Mouse (Mus musculus) neural tube, embryonic 11.5 days (tissue): ENCODE data around the gene Sh3d19. TPM values are rescaled to one million over a fixed set of nuclear protein-coding genes. Genes with fewer than 3 reads are reported as not detected.

Experiments used
- ATAC-seq: fragments of 200-750 bp; cut with Nextera tagmentation; 2 replicates; pipeline ENCODE4 v1.8.0; 2017; ENCODE audit warnings: moderate number of reproducible peaks, mild to moderate bottlenecking, moderate TSS enrichment, moderate library complexity; ENCODE audit not compliant: insufficient read depth, low FRiP score, low TSS enrichment
- DNase-seq: peaks from one replicate; pipeline ENCODE4 v3.0.0-alpha.2; 2015; ENCODE audit warnings: low spot score
- H3K27ac ChIP-seq: fragments of 300-500 bp; sonication (generic); 2 replicates; pipeline ENCODE4 v1.5.1; 2014; ENCODE audit warnings: low read depth, mild to moderate bottlenecking, low read length
- H3K27me3 ChIP-seq: fragments of 300-500 bp; sonication (generic); 2 replicates; pipeline ENCODE4 v1.6.1; 2014; ENCODE audit warnings: mild to moderate bottlenecking, low read length, mixed read lengths; ENCODE audit not compliant: control insufficient read depth, insufficient read depth
- H3K36me3 ChIP-seq: fragments of 300-500 bp; sonication (generic); 2 replicates; pipeline ENCODE4 v1.6.1; 2014; ENCODE audit warnings: mild to moderate bottlenecking, low read length, moderate library complexity, mixed read lengths; ENCODE audit not compliant: control insufficient read depth, insufficient read depth
- H3K4me1 ChIP-seq: fragments of 300-500 bp; sonication (generic); 2 replicates; pipeline ENCODE4 v1.6.1; 2014; ENCODE audit warnings: low read length, mixed read lengths; ENCODE audit not compliant: control insufficient read depth, insufficient read depth
- H3K4me2 ChIP-seq: fragments of 300-500 bp; sonication (generic); 2 replicates; pipeline ENCODE4 v1.6.1; 2014; ENCODE audit warnings: low read depth, mild to moderate bottlenecking, moderate library complexity
- H3K4me3 ChIP-seq: fragments of 300-500 bp; sonication (generic); 2 replicates; pipeline ENCODE4 v1.5.1; 2014; ENCODE audit warnings: low read depth, low read length
- H3K9ac ChIP-seq: fragments of 300-500 bp; sonication (generic); 2 replicates; pipeline ENCODE4 v1.6.1; 2014; ENCODE audit warnings: mild to moderate bottlenecking, low read length
- H3K9me3 ChIP-seq: fragments of 300-500 bp; sonication (generic); 2 replicates; pipeline ENCODE4 v1.6.1; 2016; ENCODE audit warnings: low read length; ENCODE audit not compliant: control insufficient read depth
- WGBS: fragments of 180-500 bp; shearing (Covaris S2); extraction: QIAGEN DNeasy Blood & Tissue Kit; methylation state at CpG from one replicate; pipeline ENCODE4 v1.1.7; 2014; 5-methylcytosine and 5-hydroxymethylcytosine counted together
- polyA plus RNA-seq: library from polyadenylated mRNA; unstranded; fragments of >200 nt; fragmentation: Nextera tagmentation; extraction: Ambion mirVana; gene quantifications from 2 replicates; pipeline ENCODE4 v1.2.1, GENCODE M21; 2014

The Sh3d19 gene
- polyA plus RNA-seq, 1 experiment from 2014 or later: 11.8 TPM

DNA sequence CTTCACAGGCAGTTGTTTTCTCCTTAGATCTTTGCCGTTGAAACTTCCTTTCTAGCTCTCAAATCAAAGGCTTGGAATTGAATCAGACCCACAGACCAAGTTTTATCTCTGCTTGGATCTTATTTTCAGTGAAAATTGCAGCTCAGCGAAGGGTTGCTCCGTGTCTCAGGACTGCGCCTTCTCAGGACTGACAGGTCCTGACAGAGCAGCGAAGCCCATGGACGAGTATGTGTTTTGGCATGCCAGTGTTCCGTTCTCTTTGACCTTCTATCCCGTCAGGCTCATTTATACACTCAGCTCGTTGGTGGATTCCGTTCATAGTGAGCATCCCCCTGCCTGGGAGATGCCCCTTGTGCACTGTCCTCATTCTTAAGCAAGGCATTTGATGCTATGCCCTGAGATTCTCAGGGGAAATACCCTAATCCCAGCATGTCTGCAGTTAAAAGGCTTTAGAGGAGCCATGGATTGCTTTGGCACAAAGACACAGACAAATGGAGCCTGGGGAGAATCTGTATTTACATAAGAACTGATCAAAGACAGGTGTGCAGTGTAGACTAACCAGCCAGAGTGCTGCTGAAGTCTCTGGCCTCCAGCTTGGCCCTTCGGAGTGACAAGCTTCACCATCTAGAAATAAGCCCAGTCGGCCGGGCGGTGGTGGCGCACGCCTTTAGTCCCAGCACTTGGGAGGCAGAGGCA, 148.5 kb downstream of the Sh3d19 start:
- Histone ChIP-seq H3K4me2 (no peak overlapping the region), H3K4me3 (no peak overlapping the region), H3K4me1 (no peaks in the 10 kb centered on the region), H3K27ac (no peak overlapping the region), H3K27me3 (no peaks in the 10 kb centered on the region), H3K36me3 (no peaks in the 10 kb centered on the region), H3K9me3 (no peaks in the 10 kb centered on the region), H3K9ac (no peak overlapping the region)
- ATAC-seq (no peak), DNase-seq (no peak)
- WGBS: 61% methylated on average over 16 of the region's 16 CpGs

DNA sequence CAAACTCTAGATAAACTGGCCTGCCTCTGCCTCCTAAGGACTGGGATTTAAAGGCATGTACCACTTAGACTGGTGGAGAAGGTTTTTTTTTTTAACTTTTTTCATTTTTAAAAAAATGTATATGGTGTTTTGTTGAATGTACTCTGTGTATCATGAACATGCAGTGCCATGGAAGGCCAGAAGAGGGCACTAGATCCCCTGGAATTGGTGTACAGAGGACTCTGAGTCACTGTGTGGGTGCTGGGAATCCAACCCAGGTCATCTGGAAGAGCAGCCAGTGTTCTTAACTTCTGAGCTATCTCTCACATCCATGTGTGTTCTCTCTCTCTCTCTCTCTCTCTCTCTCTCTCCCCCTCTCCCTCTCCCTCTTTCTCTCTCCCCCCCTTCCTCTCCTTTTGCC, 151.2 kb downstream of the Sh3d19 start:
- Histone ChIP-seq H3K9me3 (no peaks in the 10 kb centered on the region), H3K4me1 (no peaks in the 10 kb centered on the region), H3K27me3 (no peaks in the 10 kb centered on the region), H3K36me3 (no peaks in the 10 kb centered on the region), H3K4me3 (no peak overlapping the region), H3K9ac (no peak overlapping the region), H3K27ac (no peak overlapping the region), H3K4me2 (no peak overlapping the region)
- ATAC-seq: no peak
- DNase-seq: no peak

DNA sequence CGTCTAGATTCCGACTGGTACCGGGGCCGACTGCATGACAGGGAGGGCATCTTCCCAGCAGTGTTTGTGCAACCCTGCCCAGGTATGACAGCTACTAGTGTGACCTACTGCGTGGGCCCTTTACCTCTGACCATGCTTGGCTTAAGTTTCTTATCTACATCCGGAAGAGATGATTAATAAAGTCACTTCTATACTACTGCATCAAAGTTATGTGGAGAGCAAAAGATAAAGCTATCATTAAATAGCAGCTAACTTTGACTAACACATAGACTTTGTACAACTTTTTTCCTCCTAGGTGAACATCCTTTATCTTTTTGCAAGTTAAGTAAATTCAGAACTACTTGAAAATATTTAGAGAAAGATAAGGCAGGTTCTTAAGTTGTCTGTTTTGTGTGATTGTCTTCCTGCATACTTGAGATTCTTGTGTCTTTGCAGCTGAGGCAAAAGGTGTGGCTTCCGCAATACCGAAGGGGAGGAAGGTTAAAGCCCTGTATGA, 152.4 kb downstream of the Sh3d19 start:
- 93% methylated on average over 8 of the region's 8 CpGs for whole genome bisulfite sequencing
- Histone ChIP-seq H3K27ac (no peak overlapping the region), H3K4me3 (no peak overlapping the region), H3K9me3 (no peaks in the 10 kb centered on the region), H3K9ac (no peak overlapping the region), H3K4me1 (no peaks in the 10 kb centered on the region), H3K27me3 (no peaks in the 10 kb centered on the region), H3K36me3 (no peaks in the 10 kb centered on the region), H3K4me2 (no peak overlapping the region)
- ATAC-seq (no peak), DNase-seq (no peak)

DNA sequence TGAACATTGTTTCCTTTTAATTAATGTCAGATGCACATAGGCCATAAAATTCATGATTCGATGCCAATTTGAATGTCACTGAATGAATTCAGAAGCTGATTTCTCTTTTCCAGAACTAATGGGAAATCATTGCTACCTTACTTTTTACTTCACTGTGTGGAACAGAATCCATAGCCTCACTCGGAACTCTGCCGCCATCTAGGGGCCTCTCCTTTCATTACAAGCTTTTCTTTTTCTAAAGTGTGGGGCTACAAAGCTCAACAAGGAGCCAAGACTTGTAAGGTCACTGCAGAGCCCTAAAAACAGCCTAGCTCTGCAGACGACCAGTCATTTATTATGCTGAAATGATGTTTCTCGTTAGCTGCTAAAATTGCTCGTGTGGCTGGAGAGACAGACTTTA, 158.8 kb downstream of the Sh3d19 start:
- ATAC-seq (no peak), DNase-seq (peak; percentile 60)
- no peaks in the 10 kb centered on the region for H3K9me3 ChIP-seq
- H3K27ac ChIP-seq: no peak overlapping the region
- no peak overlapping the region for H3K9ac ChIP-seq
- H3K4me1 ChIP-seq: no peaks in the 10 kb centered on the region
- H3K4me2 ChIP-seq: no peak overlapping the region
- H3K4me3 ChIP-seq: no peak overlapping the region
- no peaks in the 10 kb centered on the region for H3K36me3 ChIP-seq
- WGBS: 12% methylated on average over 6 of the region's 6 CpGs
- H3K27me3 ChIP-seq: no peaks in the 10 kb centered on the region

DNA sequence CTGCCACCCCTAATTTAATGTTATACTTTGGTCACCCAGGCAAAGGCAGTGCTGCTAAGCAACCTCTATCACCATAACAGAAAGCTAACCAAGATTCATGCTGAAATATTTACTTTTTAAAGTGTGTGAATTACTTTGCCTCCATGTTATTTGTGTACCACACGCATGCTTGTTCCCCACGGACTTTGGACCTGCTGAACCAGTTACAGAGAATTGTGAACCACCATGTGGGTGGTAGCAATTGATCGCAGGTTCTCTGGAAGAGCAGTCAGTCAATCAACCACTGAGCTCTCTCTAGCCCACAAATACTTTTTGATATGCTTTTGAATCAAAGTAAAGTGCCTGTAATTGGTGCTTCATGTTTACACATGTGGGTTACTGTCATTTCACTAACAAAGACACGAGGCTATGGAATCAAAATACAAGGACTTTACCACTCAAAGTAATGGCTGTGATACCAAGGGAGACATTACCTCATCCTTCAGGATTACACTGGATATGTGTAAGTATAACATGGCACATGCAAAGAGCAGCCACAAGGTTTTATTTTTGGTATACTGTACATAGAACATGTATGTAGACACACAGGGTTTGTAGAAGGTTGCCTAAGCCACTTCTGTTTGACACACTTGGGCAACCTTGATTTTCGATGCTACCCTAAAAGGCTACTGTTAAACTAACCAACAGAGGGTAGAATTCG, 164.2 kb downstream of the Sh3d19 start:
- Histone ChIP-seq H3K9ac (no peak overlapping the region), H3K4me3 (no peak overlapping the region), H3K4me2 (no peak overlapping the region), H3K4me1 (no peaks in the 10 kb centered on the region), H3K27me3 (no peaks in the 10 kb centered on the region), H3K36me3 (peaks cover 4% of the 10 kb centered on the region), H3K27ac (no peak overlapping the region), H3K9me3 (no peaks in the 10 kb centered on the region)
- no peak for DNase-seq
- WGBS: 95% methylated on average over 6 of the region's 6 CpGs
- ATAC-seq: no peak

DNA sequence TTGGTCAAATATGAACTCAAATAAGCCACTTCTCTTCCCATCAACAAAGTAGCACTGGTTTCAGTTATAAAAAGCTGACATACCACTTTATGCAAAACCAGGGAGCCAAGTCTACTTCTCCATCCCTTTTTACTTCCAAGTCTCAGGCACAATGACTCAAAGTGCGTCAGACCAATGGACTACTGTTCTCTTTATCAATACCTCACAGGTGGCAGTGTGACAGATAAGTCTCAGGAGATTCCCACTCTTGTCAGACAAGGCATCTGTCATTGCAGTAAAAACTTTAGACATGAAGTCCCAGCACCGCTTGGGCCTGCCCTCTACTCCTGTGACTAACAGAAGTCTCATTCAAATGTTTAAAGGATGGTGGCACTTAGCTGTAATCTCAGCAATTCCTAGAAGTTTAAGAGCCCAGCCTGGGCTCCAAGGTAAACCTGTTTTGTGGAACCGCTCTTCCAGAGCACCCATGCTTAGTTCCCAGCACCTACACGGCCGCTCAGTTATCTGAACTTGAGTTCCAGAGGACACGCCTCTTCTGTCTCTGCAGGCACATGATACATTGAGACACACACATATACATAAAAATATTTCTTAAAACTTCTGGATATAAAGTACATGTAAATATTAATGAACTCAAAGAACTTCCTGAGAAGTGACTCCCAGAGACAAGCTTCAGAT, 165.1 kb downstream of the Sh3d19 start:
- 88% methylated on average over 6 of the region's 6 CpGs for WGBS
- no peak overlapping the region for H3K4me2 ChIP-seq
- H3K9ac ChIP-seq: no peak overlapping the region
- no peak for ATAC-seq
- no peak overlapping the region for H3K4me3 ChIP-seq
- no peaks in the 10 kb centered on the region for H3K27me3 ChIP-seq
- peaks cover 4% of the 10 kb centered on the region for H3K36me3 ChIP-seq
- no peaks in the 10 kb centered on the region; the same call in 1 of the 2 replicates for H3K4me1 ChIP-seq
- no peak for DNase-seq
- H3K9me3 ChIP-seq: no peaks in the 10 kb centered on the region
- no peak overlapping the region for H3K27ac ChIP-seq

DNA sequence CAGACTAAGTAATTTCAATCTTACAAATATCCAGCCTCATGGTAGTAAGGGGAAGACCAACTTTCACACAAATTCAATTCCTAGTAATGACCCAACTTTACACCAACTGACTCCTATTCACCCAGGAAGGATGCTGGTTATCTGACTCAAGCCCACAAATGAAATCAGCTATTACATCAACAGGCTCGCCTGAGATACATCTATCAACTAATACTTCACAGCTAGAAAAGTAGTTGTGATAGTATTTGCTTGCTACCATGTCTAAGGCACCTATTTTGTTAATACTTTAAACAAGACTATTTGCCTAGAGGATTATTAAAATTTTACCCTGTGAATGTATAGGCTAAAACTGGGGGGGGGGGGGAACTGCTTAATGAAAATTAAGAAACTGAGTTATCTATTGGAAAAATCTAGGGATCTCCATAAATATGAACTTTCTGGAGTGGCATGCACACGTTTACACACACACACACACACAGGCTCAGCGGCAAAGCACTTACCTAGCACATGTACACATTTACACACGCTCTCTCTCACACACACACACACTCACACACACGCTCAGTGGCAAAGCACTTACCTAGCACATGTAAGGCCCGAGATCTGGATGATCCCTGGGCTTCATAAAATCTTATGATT, 166.1 kb downstream of the Sh3d19 start:
- no peaks in the 10 kb centered on the region for H3K9me3 ChIP-seq
- ATAC-seq (no peak), DNase-seq (no peak)
- no peak overlapping the region for H3K27ac ChIP-seq
- H3K9ac ChIP-seq: no peak overlapping the region
- H3K36me3 ChIP-seq: peaks cover 4% of the 10 kb centered on the region
- 88% methylated on average over 6 of the region's 6 CpGs for WGBS
- no peaks in the 10 kb centered on the region for H3K27me3 ChIP-seq
- peaks cover 5% of the 10 kb centered on the region; the same call in 1 of the 2 replicates for H3K4me1 ChIP-seq
- no peak overlapping the region for H3K4me2 ChIP-seq
- no peak overlapping the region for H3K4me3 ChIP-seq

DNA sequence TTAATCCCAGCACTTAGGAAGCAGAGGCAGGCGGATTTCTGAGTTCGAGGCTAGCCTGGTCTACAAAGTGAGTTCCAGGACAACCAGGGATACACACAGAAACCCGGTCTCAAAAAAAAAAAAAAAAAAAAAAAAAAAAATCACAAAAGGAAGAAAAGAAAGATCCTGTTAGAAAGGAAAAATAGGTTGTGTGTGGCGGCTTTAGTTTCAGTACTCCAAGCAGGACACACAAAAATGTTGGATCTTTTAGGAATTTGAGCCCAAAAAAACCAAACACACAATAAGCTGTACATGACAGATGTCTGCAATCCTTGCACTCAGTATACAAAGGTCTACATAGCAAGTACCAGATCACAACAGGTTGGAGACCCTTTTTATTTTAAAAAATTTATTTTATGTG, 168.8 kb downstream of the Sh3d19 start:
- Histone ChIP-seq H3K27me3 (no peaks in the 10 kb centered on the region), H3K9ac (no peak overlapping the region), H3K4me1 (peaks cover 5% of the 10 kb centered on the region; the same call in 1 of the 2 replicates), H3K4me2 (no peak overlapping the region), H3K36me3 (peaks cover 4% of the 10 kb centered on the region), H3K9me3 (no peaks in the 10 kb centered on the region), H3K4me3 (no peak overlapping the region), H3K27ac (no peak overlapping the region)
- DNase-seq (no peak), ATAC-seq (no peak)
- WGBS: 96% methylated on average over 4 of the region's 4 CpGs
